Mouse (Mus musculus) neural tube, embryonic 12.5 days (tissue): ENCODE measurements around the gene Rab2b. TPM values are rescaled to one million over a fixed set of nuclear protein-coding genes. Genes with fewer than 3 reads are reported as not detected.
A peak's percentile ranks its signal among the peaks of the same experiment; 100 is the strongest.

Source experiments
- ATAC-seq: fragments of 200-750 bp; cut with Nextera tagmentation; 2 replicates; pipeline ENCODE4 v1.8.0; 2017; ENCODE audit warnings: low read depth, mild to moderate bottlenecking, moderate TSS enrichment, moderate library complexity; ENCODE audit not compliant: low FRiP score
- H3K27ac ChIP-seq: fragments of 300-500 bp; sonication (generic); 2 replicates; pipeline ENCODE4 v1.5.1; 2016
- H3K27me3 ChIP-seq: fragments of 300-500 bp; sonication (generic); replicated peaks from 2 replicates; pipeline ENCODE4 v1.6.1; 2016; ENCODE audit warnings: mild to moderate bottlenecking
- H3K36me3 ChIP-seq: fragments of 300-500 bp; sonication (generic); 2 replicates; pipeline ENCODE4 v1.6.1; 2016; ENCODE audit warnings: mild to moderate bottlenecking
- H3K4me1 ChIP-seq: fragments of 300-500 bp; sonication (generic); 2 replicates; pipeline ENCODE4 v1.6.1; 2016
- H3K4me2 ChIP-seq: fragments of 300-500 bp; sonication (generic); replicated peaks from 2 replicates; pipeline ENCODE4 v1.6.1; 2016; ENCODE audit warnings: mild to moderate bottlenecking
- H3K4me3 ChIP-seq: fragments of 300-500 bp; sonication (generic); 2 replicates; pipeline ENCODE4 v1.5.1; 2016
- H3K9ac ChIP-seq: fragments of 300-500 bp; sonication (generic); 2 replicates; pipeline ENCODE4 v1.6.1; 2016; ENCODE audit warnings: mild to moderate bottlenecking
- H3K9me3 ChIP-seq: fragments of 300-500 bp; sonication (generic); 2 replicates; pipeline ENCODE4 v1.6.1; 2016; ENCODE audit warnings: mild to moderate bottlenecking
- WGBS: fragments of 180-500 bp; shearing (Covaris S2); methylation state at CpG from one replicate; pipeline ENCODE4 v1.1.7; 2016; 5-methylcytosine and 5-hydroxymethylcytosine counted together
- polyA plus RNA-seq: library from polyadenylated mRNA; unstranded; fragments of >200 nt; fragmentation: Nextera tagmentation; extraction: Ambion mirVana; gene quantifications from 2 replicates; pipeline ENCODE4 v1.2.1, GENCODE M21; 2016

The Rab2b gene
- polyA plus RNA-seq, 1 experiment from 2014 or later, result 52.9 TPM

DNA sequence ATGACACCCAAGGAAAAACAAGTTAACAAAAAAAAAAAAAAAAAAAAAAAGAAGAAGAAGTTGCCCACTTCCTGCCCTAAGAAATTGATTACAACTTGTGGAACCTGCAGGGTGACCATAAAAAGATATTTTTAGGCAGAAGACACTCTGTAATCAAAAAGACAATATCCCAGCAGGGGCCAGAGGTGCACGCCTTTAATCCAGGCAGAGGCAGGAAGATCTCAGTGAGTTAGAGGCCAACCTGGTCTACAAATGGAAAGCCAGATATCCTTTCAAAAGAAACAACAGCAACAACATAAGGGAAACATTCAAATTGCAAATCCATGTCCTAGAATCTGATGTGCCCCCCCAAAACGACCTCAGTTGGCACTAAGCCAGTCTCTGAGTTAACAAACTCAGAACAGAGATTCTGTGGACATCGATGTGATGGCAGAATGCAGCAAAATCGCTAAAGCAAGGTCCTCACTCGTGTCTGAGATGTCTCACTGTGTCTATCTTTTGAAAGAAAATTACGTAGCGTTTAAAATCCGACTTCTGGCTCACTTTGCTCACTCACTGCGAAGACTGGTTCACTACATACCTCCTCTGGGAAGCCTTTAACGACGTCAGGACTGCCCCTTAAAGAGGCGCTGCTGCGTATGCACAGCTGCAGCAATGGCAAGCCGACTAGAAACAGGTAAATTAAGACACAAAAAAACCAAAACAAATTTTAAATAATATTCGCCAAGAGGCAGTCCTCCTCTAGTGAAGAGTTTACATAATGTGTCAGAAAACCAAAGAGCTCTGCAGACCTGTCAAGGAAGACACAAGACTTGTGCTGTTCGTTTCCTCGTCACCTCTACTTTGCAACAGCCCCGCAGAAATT, 22.8 kb downstream of the Rab2b start:
- peak overlapping the region; percentile 84 for H3K9ac ChIP-seq
- H3K4me2 ChIP-seq, result peak overlapping the region; percentile 83
- H3K4me3 ChIP-seq, result peak overlapping the region; percentile 88
- H3K4me1 ChIP-seq, result peaks cover 20% of the 10 kb centered on the region
- H3K27me3 ChIP-seq, result no peaks in the 10 kb centered on the region
- H3K27ac ChIP-seq, result no peak overlapping the region; the same call in 1 of the 2 replicates
- H3K36me3 ChIP-seq, result no peaks in the 10 kb centered on the region
- no peak for ATAC-seq
- H3K9me3 ChIP-seq, result no peaks in the 10 kb centered on the region
- 9% methylated on average over 18 of the region's 18 CpGs for WGBS

DNA sequence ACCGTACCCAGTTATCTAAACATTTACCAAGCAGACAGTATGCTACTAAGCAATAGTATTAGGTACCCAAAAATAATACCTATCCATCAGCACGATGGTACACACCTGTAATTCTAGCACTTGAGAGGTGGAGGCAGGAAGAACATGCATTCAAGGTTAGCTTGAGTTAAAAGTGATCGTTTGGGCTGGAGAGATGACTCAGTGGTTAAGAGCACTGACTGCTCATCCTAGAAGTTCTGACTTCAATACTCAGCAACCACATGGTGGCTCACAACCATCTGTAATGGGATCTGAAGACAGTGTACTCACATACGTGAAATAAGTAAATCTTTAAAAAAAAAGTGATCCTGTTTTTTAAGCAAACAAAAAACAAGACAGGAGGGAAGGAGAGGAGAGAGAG, 33.2 kb downstream of the Rab2b start:
- H3K9me3 ChIP-seq, result no peaks in the 10 kb centered on the region
- WGBS, result 85% methylated on average over 4 of the region's 4 CpGs
- H3K4me2 ChIP-seq, result no peak overlapping the region
- no peak overlapping the region for H3K27ac ChIP-seq
- H3K9ac ChIP-seq, result no peak overlapping the region
- H3K36me3 ChIP-seq, result no peaks in the 10 kb centered on the region
- no peak overlapping the region for H3K4me3 ChIP-seq
- no peak for ATAC-seq
- H3K4me1 ChIP-seq, result peaks cover 13% of the 10 kb centered on the region
- H3K27me3 ChIP-seq, result no peaks in the 10 kb centered on the region

DNA sequence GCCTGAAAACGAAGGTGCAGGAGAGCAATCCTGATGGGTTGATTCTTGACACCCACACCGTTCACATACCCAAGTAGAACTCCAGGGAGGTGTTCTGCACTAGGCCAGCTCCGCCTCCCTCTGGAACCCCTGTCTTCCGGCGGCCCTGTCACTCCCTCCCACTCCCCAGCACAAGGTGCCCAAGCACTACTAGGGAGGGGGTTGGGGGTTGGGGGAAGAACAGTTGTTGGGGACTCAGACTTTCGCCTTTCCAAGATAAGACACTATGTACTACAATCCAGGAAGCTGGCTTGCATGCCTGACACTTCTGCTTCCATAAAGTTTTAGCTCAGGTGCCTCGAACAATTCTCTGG, 34.7 kb downstream of the Rab2b start:
- WGBS, result 16% methylated on average over 7 of the region's 7 CpGs
- peak overlapping the region; percentile 77 for H3K4me3 ChIP-seq
- peak overlapping the region; percentile 77 for H3K9ac ChIP-seq
- no peaks in the 10 kb centered on the region for H3K36me3 ChIP-seq
- no peaks in the 10 kb centered on the region for H3K27me3 ChIP-seq
- H3K9me3 ChIP-seq, result no peaks in the 10 kb centered on the region
- no peak for ATAC-seq
- peak overlapping the region; percentile 71 for H3K4me2 ChIP-seq
- H3K4me1 ChIP-seq, result peaks cover 13% of the 10 kb centered on the region
- no peak overlapping the region for H3K27ac ChIP-seq

DNA sequence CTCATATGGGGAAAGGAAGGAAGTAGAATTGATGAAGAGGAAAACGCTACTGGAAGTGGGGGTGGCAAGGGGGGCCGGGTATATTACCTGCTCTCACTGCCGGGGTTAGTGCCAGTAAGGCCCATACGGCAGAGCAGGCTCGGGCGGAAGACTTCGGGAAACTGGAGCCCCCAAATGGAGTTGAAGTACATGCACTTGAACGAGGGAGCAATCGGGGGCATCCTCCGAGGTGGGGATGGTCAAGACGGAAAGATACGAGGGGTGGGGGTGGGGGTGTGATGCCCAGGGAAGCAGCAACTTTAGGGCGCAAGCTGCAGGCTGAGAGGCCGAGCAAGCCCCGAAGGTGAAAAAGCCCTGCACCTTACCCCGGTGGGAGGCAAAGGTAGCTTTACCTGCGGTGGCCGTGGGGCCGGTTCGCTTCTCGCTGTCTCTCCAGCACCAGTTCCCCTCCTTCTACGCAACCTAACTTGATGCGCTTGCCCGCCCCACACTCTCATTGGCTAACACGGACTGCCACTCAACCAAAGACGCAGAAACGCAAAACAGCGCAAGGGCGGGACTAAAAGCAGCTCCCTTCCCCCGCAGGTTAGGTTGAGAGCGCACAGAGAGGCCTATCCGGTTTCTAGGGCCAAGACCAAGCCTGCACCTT, 35.2 kb downstream of the Rab2b start:
- peak; percentile 100 for ATAC-seq
- Histone ChIP-seq H3K4me2 (peak overlapping the region; percentile 71), H3K9ac (peak overlapping the region; percentile 77), H3K4me1 (peaks cover 13% of the 10 kb centered on the region), H3K4me3 (peak overlapping the region; percentile 77), H3K27ac (no peak overlapping the region), H3K9me3 (no peaks in the 10 kb centered on the region), H3K27me3 (no peaks in the 10 kb centered on the region), H3K36me3 (no peaks in the 10 kb centered on the region)
- under 1% methylated on average over 32 of the region's 32 CpGs for WGBS

DNA sequence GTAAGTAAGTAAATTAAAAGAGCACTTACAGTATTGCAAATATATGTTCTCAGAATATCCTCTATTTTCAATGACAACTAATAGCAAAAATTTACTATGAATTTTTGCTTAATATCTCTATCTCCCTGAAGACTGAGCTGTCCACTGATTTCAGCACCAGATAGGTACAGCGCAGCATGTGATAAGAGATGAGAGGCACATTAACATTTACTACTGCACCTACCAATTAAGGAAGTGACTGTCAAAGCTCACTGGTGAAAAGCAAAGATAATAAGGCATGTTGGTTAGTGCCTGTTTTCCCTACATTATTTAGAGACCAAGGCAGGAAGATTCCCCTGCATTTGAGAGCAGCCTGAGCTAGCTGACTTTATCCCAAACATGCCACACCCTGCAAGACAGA, 43.1 kb downstream of the Rab2b start:
- peaks cover 60% of the 10 kb centered on the region for H3K36me3 ChIP-seq
- H3K27me3 ChIP-seq, result no peaks in the 10 kb centered on the region
- H3K4me1 ChIP-seq, result no peaks in the 10 kb centered on the region
- H3K4me2 ChIP-seq, result no peak overlapping the region
- H3K4me3 ChIP-seq, result no peak overlapping the region
- 100% methylated on average over 1 of the region's 1 CpGs for WGBS
- no peak for ATAC-seq
- H3K27ac ChIP-seq, result no peak overlapping the region
- no peak overlapping the region for H3K9ac ChIP-seq
- no peaks in the 10 kb centered on the region for H3K9me3 ChIP-seq

DNA sequence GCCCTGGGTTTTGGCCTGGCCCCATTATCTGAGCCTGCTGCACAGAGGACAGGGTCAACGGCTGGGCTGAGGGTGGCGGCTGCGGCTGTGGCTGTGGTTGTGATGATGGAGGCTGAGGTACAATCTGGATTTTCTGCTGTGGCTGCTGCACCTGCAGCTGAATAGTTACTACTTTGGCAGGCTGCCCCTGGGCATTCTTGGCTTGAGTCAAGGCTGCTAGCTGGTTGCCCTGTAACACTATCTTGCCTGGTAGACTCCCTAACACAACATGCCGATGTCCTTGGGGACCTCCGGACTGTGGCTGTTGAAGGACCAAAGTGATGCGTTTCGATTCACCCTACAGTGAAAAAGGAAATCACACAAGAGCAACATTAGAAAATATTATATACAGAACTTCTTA, 44.2 kb downstream of the Rab2b start:
- no peak overlapping the region for H3K9ac ChIP-seq
- H3K4me3 ChIP-seq, result no peak overlapping the region
- peaks cover 71% of the 10 kb centered on the region for H3K36me3 ChIP-seq
- no peaks in the 10 kb centered on the region for H3K27me3 ChIP-seq
- 95% methylated on average over 7 of the region's 7 CpGs for WGBS
- ATAC-seq, result no peak
- no peaks in the 10 kb centered on the region for H3K9me3 ChIP-seq
- no peaks in the 10 kb centered on the region for H3K4me1 ChIP-seq
- no peak overlapping the region for H3K4me2 ChIP-seq
- H3K27ac ChIP-seq, result no peak overlapping the region

DNA sequence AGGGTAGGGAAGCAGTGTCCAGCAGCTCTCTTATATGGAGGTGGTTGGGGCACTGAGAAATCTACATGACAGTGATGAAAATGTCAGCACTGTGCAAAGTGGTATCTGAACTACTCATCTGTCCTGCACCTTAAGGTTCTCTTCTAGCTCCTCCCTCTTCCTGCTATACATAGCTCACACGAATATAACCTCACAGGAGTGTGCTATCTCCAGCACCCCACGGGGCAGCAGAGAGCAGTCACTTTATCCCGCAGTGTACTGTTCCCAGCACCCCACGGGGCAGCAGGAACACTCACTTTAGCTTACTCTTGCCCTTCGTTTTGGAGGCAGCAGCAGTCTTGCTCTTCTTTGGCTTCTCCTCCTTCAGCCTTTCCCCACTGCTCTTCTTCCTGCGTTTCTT, 47.1 kb downstream of the Rab2b start:
- H3K9ac ChIP-seq, result no peak overlapping the region
- no peak overlapping the region for H3K27ac ChIP-seq
- no peaks in the 10 kb centered on the region for H3K9me3 ChIP-seq
- peaks cover 89% of the 10 kb centered on the region for H3K36me3 ChIP-seq
- no peaks in the 10 kb centered on the region for H3K27me3 ChIP-seq
- no peak overlapping the region for H3K4me2 ChIP-seq
- no peak overlapping the region for H3K4me3 ChIP-seq
- no peaks in the 10 kb centered on the region for H3K4me1 ChIP-seq
- no peak for ATAC-seq
- 87% methylated on average over 6 of the region's 6 CpGs for WGBS

DNA sequence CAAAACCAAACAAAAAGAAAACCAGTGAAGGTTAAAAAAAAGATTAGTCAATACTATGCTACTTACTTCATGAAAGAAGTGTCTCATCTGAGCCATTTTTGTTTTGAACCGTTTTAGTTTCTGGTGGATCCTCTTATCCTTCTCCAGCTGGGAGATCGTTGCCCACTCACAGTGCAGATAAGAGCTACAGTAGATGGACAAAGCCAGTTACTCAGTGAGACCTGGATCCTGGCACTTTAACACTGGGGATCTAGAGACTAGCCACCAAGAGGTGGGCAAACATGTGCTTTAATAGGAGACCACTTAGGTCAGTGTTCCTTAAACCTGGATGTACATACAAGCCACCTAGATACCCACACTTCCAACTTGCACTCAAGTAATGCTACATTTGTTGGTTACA, 53.4 kb downstream of the Rab2b start:
- no peak for ATAC-seq

DNA sequence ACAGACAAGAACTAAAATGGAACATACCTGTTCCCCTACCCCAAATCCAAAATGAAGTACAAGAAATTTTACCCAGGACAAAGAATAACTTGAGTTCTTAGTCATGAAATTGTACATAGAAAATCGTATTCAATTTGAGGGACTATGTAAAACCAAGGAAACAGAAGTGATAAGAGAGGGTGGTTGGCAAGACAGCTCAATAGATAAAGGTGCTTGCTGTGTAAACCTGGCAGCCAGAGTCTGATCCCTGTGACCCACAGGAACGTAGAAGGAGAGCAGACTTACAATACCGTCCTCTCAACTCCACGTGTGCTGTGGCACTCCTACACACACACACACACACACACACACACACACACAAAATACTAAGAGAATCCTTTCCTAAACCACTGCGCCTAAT, 62.1 kb downstream of the Rab2b start:
- WGBS, result 89% methylated on average over 5 of the region's 5 CpGs
- no peaks in the 10 kb centered on the region for H3K4me1 ChIP-seq
- H3K27ac ChIP-seq, result no peak overlapping the region
- H3K4me2 ChIP-seq, result no peak overlapping the region
- no peaks in the 10 kb centered on the region for H3K27me3 ChIP-seq
- H3K36me3 ChIP-seq, result peaks cover 90% of the 10 kb centered on the region
- no peaks in the 10 kb centered on the region for H3K9me3 ChIP-seq
- no peak overlapping the region for H3K9ac ChIP-seq
- ATAC-seq, result no peak
- H3K4me3 ChIP-seq, result no peak overlapping the region

More for the DNA sequence above, 53.4 kb downstream of the Rab2b start:
- Histone ChIP-seq H3K27me3 (no peaks in the 10 kb centered on the region), H3K4me3 (no peak overlapping the region), H3K4me1 (no peaks in the 10 kb centered on the region), H3K9ac (no peak overlapping the region), H3K9me3 (no peaks in the 10 kb centered on the region), H3K4me2 (no peak overlapping the region), H3K27ac (no peak overlapping the region), H3K36me3 (peaks cover 90% of the 10 kb centered on the region)
- 92% methylated on average over 2 of the region's 2 CpGs for WGBS

Other genes with a start within 250 kb of the Rab2b start
- gene Olfr221, start 237.1 kb downstream of the Rab2b start, polyA plus RNA-seq, result not detected in 2 replicates
- 764 and 797 TPM in 2 replicates for gene Hnrnpc, start 175.5 kb downstream of the Rab2b start, polyA plus RNA-seq
- 52.1 and 62.8 TPM in 2 replicates for gene Rpgrip1, start 168.8 kb downstream of the Rab2b start, polyA plus RNA-seq
- 57.8 and 64.4 TPM in 2 replicates for gene Supt16, start 82.1 kb downstream of the Rab2b start, polyA plus RNA-seq
- gene Chd8, start 21.8 kb downstream of the Rab2b start, polyA plus RNA-seq, result 46.0 and 48.6 TPM in 2 replicates
- gene Tox4, start 399 bp downstream of the Rab2b start, polyA plus RNA-seq, result 51.8 and 56.6 TPM in 2 replicates
- gene Mettl3, start 25.6 kb upstream of the Rab2b start, polyA plus RNA-seq, result 58.7 and 58.8 TPM in 2 replicates
- 55.8 and 57.3 TPM in 2 replicates for gene Sall2, start 49.2 kb upstream of the Rab2b start, polyA plus RNA-seq
- 0.09 TPM in 1 of 2 replicates, not detected in the other for gene Olfr1513, start 76.9 kb upstream of the Rab2b start, polyA plus RNA-seq
- not detected in 2 replicates for gene Olfr1512, start 99.6 kb upstream of the Rab2b start, polyA plus RNA-seq
- gene Olfr1511, start 117.8 kb upstream of the Rab2b start, polyA plus RNA-seq, result 0.27 TPM in 1 of 2 replicates, not detected in the other
- not detected in 2 replicates for gene Olfr1510, start 134.8 kb upstream of the Rab2b start, polyA plus RNA-seq
- gene Olfr1509, start 163.4 kb upstream of the Rab2b start, polyA plus RNA-seq, result not detected in 2 replicates
- not detected in 2 replicates for gene Olfr1508, start 187.9 kb upstream of the Rab2b start, polyA plus RNA-seq
- gene Olfr1507, start 216.2 kb upstream of the Rab2b start, polyA plus RNA-seq, result not detected in 2 replicates